Mouse (Mus musculus): ENCODE measurements around the gene Lmnb2. TPM values are rescaled to one million over a fixed set of nuclear protein-coding genes. Genes with fewer than 3 reads are reported as not detected.

Gene Lmnb2
- total RNA-seq, 1 experiment from 2014 or later, result 14.9 TPM

GRCm38 (mm10) chr10:80946684-80947437 lies 28.8 kb upstream of the Lmnb2 start:
- peak; percentile 27 for DNase-seq

GRCm38 (mm10) chr10:80944231-80944630 lies 26.2 kb upstream of the Lmnb2 start:
- DNase-seq, result no peak

GRCm38 (mm10) chr10:80943701-80944100 lies 25.7 kb upstream of the Lmnb2 start:
- DNase-seq, result peak; percentile 31

GRCm38 (mm10) chr10:80942919-80943318 lies 24.9 kb upstream of the Lmnb2 start:
- DNase-seq, result no peak

- peak; percentile 25 for DNase-seq
These were observed 22.9 kb upstream of the Lmnb2 start for GRCm38 (mm10) chr10:80940988-80941347.

GRCm38 (mm10) chr10:80940320-80940987 lies 22.4 kb upstream of the Lmnb2 start:
- peak; percentile 84 for DNase-seq

- DNase-seq, result peak; percentile 92
These were observed 21.6 kb upstream of the Lmnb2 start for GRCm38 (mm10) chr10:80939671-80940070.

GRCm38 (mm10) chr10:80938831-80939550 lies 20.9 kb upstream of the Lmnb2 start:
- peak; percentile 37 for DNase-seq

GRCm38 (mm10) chr10:80937646-80938045 lies 19.6 kb upstream of the Lmnb2 start:
- DNase-seq, result peak; percentile 72

GRCm38 (mm10) chr10:80936810-80937164 lies 18.7 kb upstream of the Lmnb2 start:
- DNase-seq, result no peak

GRCm38 (mm10) chr10:80936135-80936809 lies 18.2 kb upstream of the Lmnb2 start:
- DNase-seq, result peak; percentile 82

- peak; percentile 16 for DNase-seq
These were observed 17.7 kb upstream of the Lmnb2 start for GRCm38 (mm10) chr10:80935698-80936097.

- peak; percentile 42 for DNase-seq
These were observed 17.2 kb upstream of the Lmnb2 start for GRCm38 (mm10) chr10:80935241-80935640.

- DNase-seq, result peak; percentile 27
These were observed 16.3 kb upstream of the Lmnb2 start for GRCm38 (mm10) chr10:80934136-80934985.

GRCm38 (mm10) chr10:80933421-80933979 lies 15.5 kb upstream of the Lmnb2 start:
- peak; percentile 58 for DNase-seq

GRCm38 (mm10) chr10:80932700-80933420 lies 14.8 kb upstream of the Lmnb2 start:
- peak; percentile 31 for DNase-seq

- peak; percentile 38 for DNase-seq
These were observed 14.2 kb upstream of the Lmnb2 start for GRCm38 (mm10) chr10:80932206-80932605.

- peak; percentile 14 for DNase-seq
These were observed 13.7 kb upstream of the Lmnb2 start for GRCm38 (mm10) chr10:80931695-80932094.

GRCm38 (mm10) chr10:80931153-80931671 lies 13.2 kb upstream of the Lmnb2 start:
- DNase-seq, result peak; percentile 64

All from adrenal gland, postnatal 14 days (tissue).